Mouse (Mus musculus) cerebellum, adult 2 months (tissue): ENCODE data around the gene Mbnl1. TPM values are rescaled to one million over a fixed set of nuclear protein-coding genes. Genes with fewer than 3 reads are reported as not detected.

ENCODE experiments used
- DNase-seq, 2 experiments: peaks; one replicate each; pipeline ENCODE4 v3.0.0; 2021
- H3K27ac ChIP-seq: fragments of 200-500 bp; 2 replicates; pipeline ENCODE4 v1.5.1; 2012; ENCODE audit warnings: low read length, control low read depth, inconsistent platforms; ENCODE audit not compliant: insufficient read depth
- H3K27me3 ChIP-seq: fragments of 200-500 bp; 2 replicates; pipeline ENCODE4 v1.6.1; 2012; ENCODE audit warnings: inconsistent platforms, mild to moderate bottlenecking, low read length, moderate library complexity; ENCODE audit not compliant: control insufficient read depth, insufficient read depth
- H3K4me1 ChIP-seq: fragments of 200-500 bp; 2 replicates; pipeline ENCODE4 v1.6.1; 2011; ENCODE audit warnings: low read length; ENCODE audit not compliant: control insufficient read depth, insufficient read depth
- H3K4me3 ChIP-seq: fragments of 200-500 bp; replicated peaks from 2 replicates; pipeline ENCODE3; 2011; ENCODE audit warnings: mild to moderate bottlenecking, low read depth, low read length, control low read depth; ENCODE audit not compliant: insufficient read depth
- CTCF ChIP-seq: fragments of 200-500 bp; IDR thresholded peaks from 2 replicates; pipeline ENCODE4 v1.5.1; 2011; ENCODE audit warnings: low read depth, mild to moderate bottlenecking, control low read depth, low read length, moderate library complexity, borderline replicate concordance; ENCODE audit not compliant: insufficient read depth
- POLR2A ChIP-seq: fragments of 200-500 bp; IDR thresholded peaks from 2 replicates; pipeline ENCODE4 v1.6.1; 2011; ENCODE audit warnings: low read length, control low read depth, borderline replicate concordance; ENCODE audit not compliant: insufficient read depth
- WGBS: fragments of 180-500 bp; shearing (Covaris S2); methylation state at CpG from one replicate; pipeline ENCODE4 v1.1.7; 2018; 5-methylcytosine and 5-hydroxymethylcytosine counted together
- polyA plus RNA-seq: library from polyadenylated mRNA; depleted of rRNA; stranded (reverse); fragments of >200 nt; gene quantifications from 2 replicates; pipeline ENCODE4 v1.2.3, GENCODE M21; 2012

Gene Mbnl1
- polyA plus RNA-seq, 1 experiment = 62.7 TPM

DNA sequence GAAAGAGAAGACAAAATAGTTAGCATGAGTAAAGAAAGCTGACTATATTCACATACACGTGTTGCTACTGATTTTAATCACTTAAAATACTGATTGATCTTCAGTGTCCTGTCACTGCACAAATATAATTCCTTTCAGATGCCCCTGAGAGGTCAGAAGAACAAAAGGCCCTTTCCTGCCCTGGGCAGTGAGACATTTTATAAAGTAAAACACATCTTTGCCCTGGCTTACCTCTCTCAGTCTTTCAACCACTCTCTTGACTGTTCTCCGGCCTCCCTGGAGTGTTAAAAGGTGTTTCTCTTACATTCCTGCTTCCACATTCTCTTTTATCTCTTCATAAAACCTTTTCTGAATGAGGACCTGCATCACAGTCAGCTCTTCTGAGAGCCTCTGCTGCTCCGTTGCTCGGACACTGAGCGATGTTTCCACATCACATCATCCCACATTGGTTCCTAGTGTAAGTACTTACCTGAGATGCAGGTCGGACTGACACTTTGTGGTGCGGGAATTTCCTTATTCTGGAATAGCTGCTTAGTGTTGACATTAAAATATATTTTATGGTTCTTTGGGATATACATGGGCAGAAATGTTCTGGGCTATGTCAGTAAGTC lies 85.7 kb downstream of the Mbnl1 start:
- H3K4me1 ChIP-seq = peaks cover 5% of the 10 kb centered on the region; the same call in 1 of the 2 replicates
- H3K27me3 ChIP-seq = no peaks in the 10 kb centered on the region
- no peak for DNase-seq
- WGBS = 69% methylated on average over 7 of the region's 7 CpGs
- TF ChIP-seq POLR2A (no peak), CTCF (no peak)
- no peak overlapping the region for H3K4me3 ChIP-seq
- no peak overlapping the region for H3K27ac ChIP-seq

DNA sequence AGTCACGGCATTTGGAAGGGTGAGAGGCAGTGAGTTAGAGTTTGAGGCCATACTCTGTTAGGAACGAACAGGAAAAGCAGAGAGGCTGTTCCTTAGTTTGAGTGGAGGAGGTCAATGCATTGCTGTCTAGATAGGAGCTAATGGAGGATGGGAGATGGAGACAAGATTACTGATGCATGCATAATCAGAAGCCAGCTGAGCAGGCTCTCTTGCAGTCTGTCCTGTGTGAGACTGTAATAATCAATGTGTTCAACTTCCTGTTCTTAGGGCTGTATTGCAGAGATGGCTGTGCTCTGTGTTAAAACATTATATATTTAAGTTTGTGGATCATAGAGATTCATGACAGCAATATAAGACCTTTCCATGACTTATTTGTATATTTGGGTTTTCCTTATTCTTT lies 87.1 kb downstream of the Mbnl1 start:
- DNase-seq = no peak
- H3K4me3 ChIP-seq = no peak overlapping the region
- WGBS = 53% methylated on average over 2 of the region's 2 CpGs
- no peak overlapping the region for H3K27ac ChIP-seq
- no peaks in the 10 kb centered on the region for H3K27me3 ChIP-seq
- peaks cover 18% of the 10 kb centered on the region; the same call in 1 of the 2 replicates for H3K4me1 ChIP-seq
- TF ChIP-seq CTCF = no peak
- TF ChIP-seq POLR2A = no peak

DNA sequence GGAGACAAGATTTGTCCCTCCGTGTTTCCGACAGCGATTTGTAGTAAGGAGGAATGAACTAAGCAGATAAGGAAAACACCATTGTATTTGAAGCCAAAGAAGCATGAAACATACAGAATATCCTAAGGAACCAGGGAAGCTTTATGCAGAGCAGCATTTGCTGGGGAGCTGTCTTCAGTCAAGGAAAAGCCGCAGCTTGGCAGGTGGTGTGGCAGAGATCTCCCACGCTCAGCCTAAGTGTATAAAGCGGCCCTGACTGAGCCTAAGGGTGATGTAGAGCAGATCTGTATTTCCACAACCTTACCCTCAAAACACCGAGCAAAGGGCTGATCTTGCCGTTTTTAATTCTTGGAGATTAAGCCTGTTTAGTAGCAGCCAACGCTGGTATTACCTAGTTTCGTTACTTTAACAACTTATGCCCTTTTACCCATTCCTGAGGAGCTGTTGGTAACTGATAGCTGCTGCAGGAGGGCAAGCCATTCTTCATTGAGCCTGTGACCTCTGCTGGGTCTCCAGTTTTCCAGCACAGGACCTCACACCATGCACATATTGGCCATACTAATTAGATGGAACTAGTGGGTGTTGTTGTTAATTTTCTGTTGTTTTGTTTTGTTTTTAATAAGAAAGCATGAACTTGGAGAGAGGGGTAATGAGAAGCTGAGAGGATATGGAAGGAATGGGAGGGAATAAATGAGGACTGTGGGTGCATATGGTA lies 91.1 kb downstream of the Mbnl1 start:
- H3K4me1 ChIP-seq = peaks cover 27% of the 10 kb centered on the region; the same call in 1 of the 2 replicates
- H3K27me3 ChIP-seq = no peaks in the 10 kb centered on the region
- WGBS = 37% methylated on average over 10 of the region's 10 CpGs
- no peak overlapping the region for H3K4me3 ChIP-seq
- TF ChIP-seq CTCF (no peak), POLR2A (no peak)
- DNase-seq = peak; percentile 52 to 56
- H3K27ac ChIP-seq = peak overlapping the region; percentile 71; the same call in 1 of the 2 replicates

DNA sequence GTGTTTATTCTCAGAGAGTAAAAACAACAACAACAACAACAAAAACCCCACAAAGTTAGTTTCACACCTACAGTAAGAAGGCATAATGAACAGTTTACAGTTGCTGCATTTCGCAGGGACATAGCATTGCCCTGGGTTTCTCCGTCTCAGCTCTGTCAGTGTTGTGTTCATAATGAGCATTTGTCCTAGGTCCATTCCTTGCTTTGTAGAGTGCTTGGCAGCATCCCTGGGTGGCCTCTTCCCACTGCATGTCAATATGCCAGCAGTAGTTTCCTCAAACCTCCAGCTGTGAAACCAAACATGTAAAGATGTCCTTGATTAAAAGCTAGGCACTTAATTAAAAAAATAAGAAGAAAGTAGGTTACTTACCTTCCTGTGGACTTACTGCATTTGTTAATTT lies 91.6 kb downstream of the Mbnl1 start:
- WGBS = 50% methylated on average over 2 of the region's 2 CpGs
- no peak for TF ChIP-seq CTCF
- no peak for TF ChIP-seq POLR2A
- no peak for DNase-seq
- no peak overlapping the region for H3K4me3 ChIP-seq
- H3K27me3 ChIP-seq = no peaks in the 10 kb centered on the region
- H3K4me1 ChIP-seq = peaks cover 24% of the 10 kb centered on the region
- no peak overlapping the region for H3K27ac ChIP-seq

DNA sequence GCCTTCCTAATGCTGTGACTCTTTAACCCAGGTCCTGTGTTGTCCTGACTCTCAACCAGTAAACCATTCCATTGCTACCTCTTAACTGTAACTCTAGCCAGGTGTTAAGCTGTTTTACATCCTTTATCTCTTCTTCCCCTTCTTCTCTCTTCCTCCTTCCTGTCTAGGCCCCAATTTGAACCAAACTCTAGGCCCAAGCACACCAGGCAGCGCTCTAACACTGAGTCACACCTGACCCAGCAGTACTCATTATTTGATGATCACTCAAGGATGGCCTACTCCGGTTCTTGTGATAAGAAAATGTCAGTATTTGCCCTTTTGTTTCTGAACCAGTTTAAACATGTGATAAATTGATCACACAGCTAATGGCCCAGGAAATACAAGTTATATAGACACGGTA lies 92.6 kb downstream of the Mbnl1 start:
- TF ChIP-seq CTCF (no peak), POLR2A (no peak)
- Histone ChIP-seq H3K4me3 (no peak overlapping the region), H3K27ac (no peak overlapping the region), H3K27me3 (no peaks in the 10 kb centered on the region), H3K4me1 (peaks cover 30% of the 10 kb centered on the region)
- WGBS = 92% methylated on average over 3 of the region's 3 CpGs
- DNase-seq = no peak

DNA sequence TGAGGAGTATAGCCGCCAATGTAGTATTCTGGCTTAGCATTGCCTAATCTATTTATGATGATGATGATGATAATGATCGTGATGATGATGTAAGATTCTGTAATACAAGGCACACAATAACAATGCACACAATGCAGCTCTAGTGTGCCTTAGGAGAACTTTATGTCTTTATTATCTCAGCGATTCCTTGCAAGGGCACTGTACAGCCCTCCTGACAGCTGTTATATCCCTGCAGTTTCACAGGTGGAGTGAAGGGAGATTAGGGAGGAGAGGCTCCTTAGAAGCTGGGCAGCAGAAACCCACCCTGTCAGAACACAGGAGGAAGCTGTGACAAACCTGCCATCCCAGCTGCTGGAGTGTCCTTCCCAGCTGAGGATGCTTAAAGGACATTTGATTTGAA lies 93.3 kb downstream of the Mbnl1 start:
- Histone ChIP-seq H3K27ac (no peak overlapping the region), H3K4me1 (peaks cover 30% of the 10 kb centered on the region), H3K27me3 (no peaks in the 10 kb centered on the region), H3K4me3 (no peak overlapping the region)
- TF ChIP-seq POLR2A = no peak
- TF ChIP-seq CTCF = no peak
- WGBS = 75% methylated on average over 3 of the region's 3 CpGs
- DNase-seq = no peak

DNA sequence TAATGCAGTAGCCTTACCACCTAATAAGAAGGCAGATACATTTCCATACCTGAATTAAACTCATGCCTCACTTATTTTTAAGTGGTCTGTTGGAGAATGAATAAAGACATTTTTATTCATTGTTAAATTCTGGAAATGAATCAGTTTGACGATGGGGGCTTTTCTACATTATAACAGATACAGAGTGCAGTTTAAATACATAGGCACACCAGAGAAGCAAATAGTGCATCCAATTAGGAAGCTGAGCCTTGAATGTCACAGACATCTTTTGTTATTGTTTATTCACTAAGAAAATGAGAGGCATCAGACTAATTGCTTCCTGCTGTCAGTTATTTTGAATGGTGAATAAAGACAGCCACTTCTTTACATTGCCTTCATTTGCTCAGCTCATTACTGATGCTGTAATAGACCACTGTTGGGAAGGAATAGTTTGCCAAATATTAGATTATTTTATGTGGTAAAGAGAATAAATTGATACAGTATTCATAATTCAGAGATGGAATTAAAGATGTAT lies 95.6 kb downstream of the Mbnl1 start:
- Histone ChIP-seq H3K4me1 (peaks cover 30% of the 10 kb centered on the region), H3K27ac (no peak overlapping the region), H3K27me3 (no peaks in the 10 kb centered on the region), H3K4me3 (no peak overlapping the region)
- WGBS = 31% methylated on average over 1 of the region's 1 CpGs
- no peak for DNase-seq
- TF ChIP-seq POLR2A (no peak), CTCF (no peak)

DNA sequence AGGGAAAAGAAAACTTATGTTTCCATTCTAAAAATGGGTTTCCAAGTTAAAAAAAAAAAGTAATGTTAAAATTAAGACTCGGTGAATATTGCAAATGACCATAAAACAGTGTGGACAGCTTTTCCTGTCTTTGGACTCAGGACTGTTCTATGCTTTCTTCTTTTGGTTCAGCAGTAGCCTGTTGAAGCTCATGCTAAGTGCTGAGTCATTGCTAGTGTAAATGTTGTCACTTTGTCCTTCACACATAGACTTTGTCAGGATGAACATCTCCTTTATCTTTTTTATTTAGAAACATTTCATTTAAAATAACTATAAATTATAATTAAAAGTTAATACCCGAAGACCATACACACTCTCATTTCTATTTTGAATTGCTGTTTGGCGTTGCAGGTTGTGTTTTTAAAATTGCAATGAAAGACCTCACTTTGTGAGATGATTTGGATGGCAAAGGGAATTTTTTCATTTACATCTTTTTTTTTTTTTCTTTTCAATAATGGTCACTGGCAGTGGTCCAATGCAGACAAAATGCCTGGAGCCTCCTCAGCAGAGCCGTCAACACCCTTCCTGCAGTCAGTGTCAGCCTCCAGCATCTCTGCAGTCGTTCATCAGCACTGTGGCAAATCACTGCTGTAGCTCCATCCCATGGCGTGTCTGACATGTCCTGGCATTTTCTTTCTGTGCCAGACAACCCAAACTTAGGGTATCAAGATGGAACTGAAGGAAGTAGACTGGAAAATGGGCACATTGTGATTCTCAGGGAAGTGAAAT lies 96.4 kb downstream of the Mbnl1 start:
- Histone ChIP-seq H3K4me1 (peaks cover 24% of the 10 kb centered on the region), H3K27ac (no peak overlapping the region), H3K27me3 (no peaks in the 10 kb centered on the region), H3K4me3 (no peak overlapping the region)
- WGBS = 45% methylated on average over 6 of the region's 6 CpGs
- DNase-seq = peak in 1 of 2 experiments; percentile 49
- TF ChIP-seq POLR2A (no peak), CTCF (no peak)
